Mouse (Mus musculus): Measurements from ENCODE around the gene Cpm.

Gene Cpm

GRCm38 (mm10) chr10:117665376-117666275, 36.3 kb downstream of the Cpm start:
- in situ Hi-C loops (cut with MboI; ENCODE audit: low pct_unique_long_range_greater_than_20kb in 1 of 2, low sequenced_read_pairs in 2 of 2, unreplicated experiment in 1 of 2) = no loop called here

- in situ Hi-C loops (cut with MboI; ENCODE audit: low pct_unique_long_range_greater_than_20kb in 1 of 2, low sequenced_read_pairs in 2 of 2, unreplicated experiment in 1 of 2) = no loop called here
Observed at GRCm38 (mm10) chr10:117666361-117666760, 37.1 kb downstream of the Cpm start.

- in situ Hi-C loops (cut with MboI; ENCODE audit: low pct_unique_long_range_greater_than_20kb in 1 of 2, low sequenced_read_pairs in 2 of 2, unreplicated experiment in 1 of 2) = no loop called here
Observed at GRCm38 (mm10) chr10:117666947-117667630, 37.8 kb downstream of the Cpm start.

- in situ Hi-C loops (cut with MboI; ENCODE audit: low pct_unique_long_range_greater_than_20kb in 1 of 2, low sequenced_read_pairs in 2 of 2, unreplicated experiment in 1 of 2) = no loop called here
Observed at GRCm38 (mm10) chr10:117667663-117668507, 38.6 kb downstream of the Cpm start.

GRCm38 (mm10) chr10:117668546-117669300, 39.4 kb downstream of the Cpm start:
- in situ Hi-C loops (cut with MboI; ENCODE audit: low pct_unique_long_range_greater_than_20kb in 1 of 2, low sequenced_read_pairs in 2 of 2, unreplicated experiment in 1 of 2) = no loop called here

GRCm38 (mm10) chr10:117669449-117670090, 40.3 kb downstream of the Cpm start:
- in situ Hi-C loops (cut with MboI; ENCODE audit: low pct_unique_long_range_greater_than_20kb in 1 of 2, low sequenced_read_pairs in 2 of 2, unreplicated experiment in 1 of 2) = no loop called here

- in situ Hi-C loops (cut with MboI; ENCODE audit: low pct_unique_long_range_greater_than_20kb in 1 of 2, low sequenced_read_pairs in 2 of 2, unreplicated experiment in 1 of 2) = no loop called here
Observed at GRCm38 (mm10) chr10:117670092-117670491, 40.8 kb downstream of the Cpm start.

GRCm38 (mm10) chr10:117670791-117671190, 41.5 kb downstream of the Cpm start:
- in situ Hi-C loops (cut with MboI; ENCODE audit: low pct_unique_long_range_greater_than_20kb in 1 of 2, low sequenced_read_pairs in 2 of 2, unreplicated experiment in 1 of 2) = no loop called here

- in situ Hi-C loops (cut with MboI; ENCODE audit: low pct_unique_long_range_greater_than_20kb in 1 of 2, low sequenced_read_pairs in 2 of 2, unreplicated experiment in 1 of 2) = no loop called here
Observed at GRCm38 (mm10) chr10:117671266-117671665, 42.0 kb downstream of the Cpm start.

GRCm38 (mm10) chr10:117671930-117672666, 42.8 kb downstream of the Cpm start:
- in situ Hi-C loops (cut with MboI; ENCODE audit: low pct_unique_long_range_greater_than_20kb in 1 of 2, low sequenced_read_pairs in 2 of 2, unreplicated experiment in 1 of 2) = no loop called here

- in situ Hi-C loops (cut with MboI; ENCODE audit: low pct_unique_long_range_greater_than_20kb in 1 of 2, low sequenced_read_pairs in 2 of 2, unreplicated experiment in 1 of 2) = no loop called here
Observed at GRCm38 (mm10) chr10:117672693-117673092, 43.4 kb downstream of the Cpm start.

- in situ Hi-C loops (cut with MboI; ENCODE audit: low pct_unique_long_range_greater_than_20kb in 1 of 2, low sequenced_read_pairs in 2 of 2, unreplicated experiment in 1 of 2) = no loop called here
Observed at GRCm38 (mm10) chr10:117673913-117674312, 44.6 kb downstream of the Cpm start.

GRCm38 (mm10) chr10:117674359-117675019, 45.2 kb downstream of the Cpm start:
- in situ Hi-C loops (cut with MboI; ENCODE audit: low pct_unique_long_range_greater_than_20kb in 1 of 2, low sequenced_read_pairs in 2 of 2, unreplicated experiment in 1 of 2) = loop anchor here (5.0 to 25.0 kb wide), 2 partner anchors 217 to 612 kb away; partner anchors contain the start of gene Cct2 (in 1 of the 2)

GRCm38 (mm10) chr10:117675096-117676035, 46.1 kb downstream of the Cpm start:
- in situ Hi-C loops (cut with MboI; ENCODE audit: low pct_unique_long_range_greater_than_20kb in 1 of 2, low sequenced_read_pairs in 2 of 2, unreplicated experiment in 1 of 2) = loop anchor here (5.0 to 25.0 kb wide), 2 partner anchors 218 to 613 kb away; partner anchors contain the start of gene Cct2 (in 1 of the 2)

GRCm38 (mm10) chr10:117676036-117676643, 46.8 kb downstream of the Cpm start:
- in situ Hi-C loops (cut with MboI; ENCODE audit: low pct_unique_long_range_greater_than_20kb in 1 of 2, low sequenced_read_pairs in 2 of 2, unreplicated experiment in 1 of 2) = loop anchor here (5.0 to 25.0 kb wide), 2 partner anchors 219 to 614 kb away; partner anchors contain the start of gene Cct2 (in 1 of the 2)

All from mouse embryonic stem cell (cell line).